Mouse (Mus musculus) olfactory bulb, adult 2 months (tissue): Measurements from ENCODE around the gene Spata48.

Experiments used
- CTCF ChIP-seq: fragments of 200-500 bp; IDR thresholded peaks from 2 replicates; pipeline ENCODE4 v1.5.1; 2012; ENCODE audit warnings: low read depth, mild to moderate bottlenecking, low read length, moderate library complexity; ENCODE audit not compliant: insufficient read depth
- POLR2A ChIP-seq: fragments of 200-500 bp; IDR thresholded peaks from 2 replicates; pipeline ENCODE4 v1.6.1; 2012; ENCODE audit warnings: mild to moderate bottlenecking, low read depth, low read length, moderate library complexity; ENCODE audit not compliant: insufficient read depth

GRCm38 (mm10) chr11:11557173-11557967 lies 95.5 kb downstream of the Spata48 start:
- TF ChIP-seq CTCF (no peak), POLR2A (no peak)
